ENCODE assay signal across 9 mouse cellular contexts in genomic region chr2:104176166-104176978, GRCm38 (mm10). TPM values are rescaled to one million over a fixed set of nuclear protein-coding genes. Genes with fewer than 3 reads are reported as not detected.
DNase-seq lines count a peak whose midpoint lies in the region; ATAC-seq and TF ChIP-seq lines count a peak whose summit lies in the region.
"Had no signal": no experiment of that assay in that cellular context is flagged by ENCODE, and none has a peak within 500 bp of the region (broad histone marks: within the 10 kb centered on the region; RNA-seq: fewer than 3 reads in every experiment).

No protein-coding gene starts in this region.

- no peak overlapping the region for H3K4me2 ChIP-seq in liver, embryonic 11.5 days
- no peak overlapping the region for H3K4me2 ChIP-seq in hindbrain, embryonic 15.5 days
- H3K4me2 ChIP-seq: liver, embryonic 13.5 days had no signal

- peak; percentile 31 for DNase-seq in adrenal gland, postnatal 14 days
- no peak for DNase-seq in adrenal gland, adult 8-10 months
- no peak for DNase-seq in liver, embryonic 11.5 days (ENCODE audit: low spot score)
- no peak for DNase-seq in liver
- no peak for DNase-seq in urinary bladder, postnatal 14 days (ENCODE audit: low spot score)
- DNase-seq in testis, postnatal 14 days (ENCODE audit: low spot score): no peak
- DNase-seq: liver, embryonic 13.5 days had no signal

- H3K9ac ChIP-seq in liver, embryonic 11.5 days (ENCODE audit: low read depth, low read length): no peak overlapping the region
- H3K9ac ChIP-seq in hindbrain, embryonic 15.5 days: no peak overlapping the region
- H3K9ac ChIP-seq: liver, embryonic 13.5 days had no signal

- H3K36me3 ChIP-seq in liver, embryonic 11.5 days (ENCODE audit: control insufficient read depth, insufficient read depth, low read length): no peaks in the 10 kb centered on the region
- H3K36me3 ChIP-seq in hindbrain, embryonic 15.5 days: no peaks in the 10 kb centered on the region; the same call in 1 of the 2 replicates
- H3K36me3 ChIP-seq: liver, embryonic 13.5 days had no signal

- peaks cover 9% of the 10 kb centered on the region for H3K27me3 ChIP-seq in liver, embryonic 11.5 days (replicated peaks; ENCODE audit: control insufficient read depth, insufficient read depth, low read length)
- H3K27me3 ChIP-seq in hindbrain, embryonic 15.5 days: no peaks in the 10 kb centered on the region

- WGBS in liver, embryonic 11.5 days: 60% methylated on average over 17 of the region's 17 CpGs
- WGBS in hindbrain, embryonic 15.5 days: 58% methylated on average over 17 of the region's 17 CpGs
- WGBS in olfactory bulb, adult 2 months: 42% methylated on average over 17 of the region's 17 CpGs

- ATAC-seq in liver, embryonic 11.5 days (replicated peaks; ENCODE audit: low FRiP score): no peak
- ATAC-seq in hindbrain, embryonic 15.5 days (ENCODE audit: low FRiP score, low read depth): no peak

- H3K27ac ChIP-seq in liver, embryonic 11.5 days (ENCODE audit: low read depth, low read length): peak overlapping the region; percentile 48; the same call in 1 of the 2 replicates
- peak overlapping the region; percentile 50; the same call in 1 of the 2 replicates for H3K27ac ChIP-seq in hindbrain, embryonic 15.5 days (replicated peaks)
- H3K27ac ChIP-seq in olfactory bulb, adult 2 months (ENCODE audit: insufficient read depth, low read depth, low read length): peak overlapping the region; percentile 48; the same call in 1 of the 2 replicates

- TF ChIP-seq POLR2A in olfactory bulb, adult 2 months (IDR thresholded peaks at IDR 0.05; ENCODE audit: insufficient read depth, low read depth, low read length): no peak

- no peak for TF ChIP-seq CTCF in olfactory bulb, adult 2 months (IDR thresholded peaks at IDR 0.05; ENCODE audit: insufficient read depth, low read depth, low read length)

- H3K4me3 ChIP-seq in liver, embryonic 11.5 days (ENCODE audit: low read depth, low read length): no peak overlapping the region
- H3K4me3 ChIP-seq in hindbrain, embryonic 15.5 days: no peak overlapping the region
- H3K4me3 ChIP-seq in olfactory bulb, adult 2 months (ENCODE audit: insufficient read depth, low read depth, low read length): no peak overlapping the region
- H3K4me3 ChIP-seq: liver, embryonic 13.5 days had no signal

- no peaks in the 10 kb centered on the region for H3K9me3 ChIP-seq in liver, embryonic 11.5 days (ENCODE audit: control insufficient read depth, low read length)
- no peaks in the 10 kb centered on the region for H3K9me3 ChIP-seq in hindbrain, embryonic 15.5 days
- H3K9me3 ChIP-seq: liver, embryonic 13.5 days had no signal

- H3K4me1 ChIP-seq in liver, embryonic 11.5 days (replicated peaks; ENCODE audit: control insufficient read depth, insufficient read depth, low read length): peaks cover 10% of the 10 kb centered on the region
- peaks cover 16% of the 10 kb centered on the region for H3K4me1 ChIP-seq in hindbrain, embryonic 15.5 days (replicated peaks)
- H3K4me1 ChIP-seq in olfactory bulb, adult 2 months (ENCODE audit: control insufficient read depth, insufficient read depth, low read length): peaks cover 20% of the 10 kb centered on the region

RNA-seq across cellular contexts. Expression of gene A930018P22Rik, which starts 53.8 kb away (rescaled TPM):
- 1.1 and 2.4 TPM in 2 replicates for total RNA-seq in adrenal gland, postnatal 14 days (2021)
- total RNA-seq in adrenal gland, adult 8-10 months (2022): 1 to 10 TPM in 1 of 4 experiments, under 1 TPM in 3; 0.48 to 1.9 (median 0.78) TPM
- 0.23 TPM in 1 of 2 replicates, not detected in the other for polyA plus RNA-seq in liver, embryonic 11.5 days (2014; fragmentation: Nextera tagmentation; extraction: Ambion mirVana)
- polyA plus RNA-seq in hindbrain, embryonic 15.5 days (2015; fragmentation: Nextera tagmentation; extraction: Ambion mirVana): not detected in 2 replicates
- not detected in 2 replicates for polyA plus RNA-seq in olfactory bulb, adult 2 months (2012; ENCODE audit: insufficient read depth, insufficient read length, low replicate concordance, missing spikeins)
